Mouse (Mus musculus): ENCODE measurements around the gene Ece1.

Gene Ece1

GRCm38 (mm10) chr4:137879383-137880156 is 17.5 kb downstream of the Ece1 start:
- no peak for ATAC-seq (ENCODE audit: insufficient number of reproducible peaks, low FRiP score, low TSS enrichment)

- no peak for ATAC-seq (ENCODE audit: insufficient number of reproducible peaks, low FRiP score, low TSS enrichment)
Observed at GRCm38 (mm10) chr4:137881445-137881844, 19.4 kb downstream of the Ece1 start.

GRCm38 (mm10) chr4:137882663-137883062 is 20.6 kb downstream of the Ece1 start:
- no peak for ATAC-seq (ENCODE audit: insufficient number of reproducible peaks, low FRiP score, low TSS enrichment)

GRCm38 (mm10) chr4:137883513-137884150 is 21.6 kb downstream of the Ece1 start:
- no peak for ATAC-seq (ENCODE audit: insufficient number of reproducible peaks, low FRiP score, low TSS enrichment)

- ATAC-seq (ENCODE audit: insufficient number of reproducible peaks, low FRiP score, low TSS enrichment) = no peak
Observed at GRCm38 (mm10) chr4:137887337-137887992, 25.4 kb downstream of the Ece1 start.

- ATAC-seq (ENCODE audit: insufficient number of reproducible peaks, low FRiP score, low TSS enrichment) = no peak
Observed at GRCm38 (mm10) chr4:137887993-137888388, 26.0 kb downstream of the Ece1 start.

- no peak for ATAC-seq (ENCODE audit: insufficient number of reproducible peaks, low FRiP score, low TSS enrichment)
Observed at GRCm38 (mm10) chr4:137890596-137890995, 28.6 kb downstream of the Ece1 start.

GRCm38 (mm10) chr4:137891553-137892145 is 29.6 kb downstream of the Ece1 start:
- ATAC-seq (ENCODE audit: insufficient number of reproducible peaks, low FRiP score, low TSS enrichment) = 0 out of 2 replicates have a peak, but pooled peaks have one; percentile 45

- ATAC-seq (ENCODE audit: insufficient number of reproducible peaks, low FRiP score, low TSS enrichment) = no peak
Observed at GRCm38 (mm10) chr4:137892713-137893242, 30.7 kb downstream of the Ece1 start.

- ATAC-seq (ENCODE audit: insufficient number of reproducible peaks, low FRiP score, low TSS enrichment) = no peak
Observed at GRCm38 (mm10) chr4:137896612-137897297, 34.7 kb downstream of the Ece1 start.

GRCm38 (mm10) chr4:137897298-137897612 is 35.2 kb downstream of the Ece1 start:
- 0 out of 2 replicates have a peak, but pooled peaks have one; percentile 49 for ATAC-seq (ENCODE audit: insufficient number of reproducible peaks, low FRiP score, low TSS enrichment)

GRCm38 (mm10) chr4:137898490-137898889 is 36.5 kb downstream of the Ece1 start:
- no peak for ATAC-seq (ENCODE audit: insufficient number of reproducible peaks, low FRiP score, low TSS enrichment)

- no peak for ATAC-seq (ENCODE audit: insufficient number of reproducible peaks, low FRiP score, low TSS enrichment)
Observed at GRCm38 (mm10) chr4:137902268-137902667, 40.2 kb downstream of the Ece1 start.

GRCm38 (mm10) chr4:137902873-137903272 is 40.8 kb downstream of the Ece1 start:
- ATAC-seq (ENCODE audit: insufficient number of reproducible peaks, low FRiP score, low TSS enrichment) = no peak

GRCm38 (mm10) chr4:137904956-137905551 is 43.0 kb downstream of the Ece1 start:
- ATAC-seq (ENCODE audit: insufficient number of reproducible peaks, low FRiP score, low TSS enrichment) = peak; percentile 38; the same call in 1 of the 2 replicates

GRCm38 (mm10) chr4:137907979-137908378 is 45.9 kb downstream of the Ece1 start:
- ATAC-seq (ENCODE audit: insufficient number of reproducible peaks, low FRiP score, low TSS enrichment) = no peak

- no peak for ATAC-seq (ENCODE audit: insufficient number of reproducible peaks, low FRiP score, low TSS enrichment)
Observed at GRCm38 (mm10) chr4:137908489-137908888, 46.5 kb downstream of the Ece1 start.

GRCm38 (mm10) chr4:137908915-137909314 is 46.9 kb downstream of the Ece1 start:
- ATAC-seq (ENCODE audit: insufficient number of reproducible peaks, low FRiP score, low TSS enrichment) = no peak

- no peak for ATAC-seq (ENCODE audit: insufficient number of reproducible peaks, low FRiP score, low TSS enrichment)
Observed at GRCm38 (mm10) chr4:137909471-137909870, 47.4 kb downstream of the Ece1 start.
